Mouse (Mus musculus) embryo, embryonic 10.5 days (tissue): ENCODE results near the gene Tpst1.
A peak's percentile ranks its signal among the peaks of the same experiment; 100 is the strongest.

Source experiments
- DNase-seq: peaks from one replicate; pipeline ENCODE4 v3.0.0-alpha.2; 2015; ENCODE audit warnings: low spot score

Tpst1 gene

GRCm38 (mm10) chr5:130052955-130053354 is 20.2 kb upstream of the Tpst1 start:
- DNase-seq = no peak

- no peak for DNase-seq
Measured at GRCm38 (mm10) chr5:130055688-130056087, 17.4 kb upstream of the Tpst1 start.

GRCm38 (mm10) chr5:130056303-130056702 is 16.8 kb upstream of the Tpst1 start:
- no peak for DNase-seq

- DNase-seq = peak; percentile 16
Measured at GRCm38 (mm10) chr5:130059413-130060328, 13.5 kb upstream of the Tpst1 start.

GRCm38 (mm10) chr5:130060329-130060665 is 12.8 kb upstream of the Tpst1 start:
- DNase-seq = no peak

- no peak for DNase-seq
Measured at GRCm38 (mm10) chr5:130062096-130062495, 11.0 kb upstream of the Tpst1 start.

- no peak for DNase-seq
Measured at GRCm38 (mm10) chr5:130063760-130064159, 9.4 kb upstream of the Tpst1 start.

GRCm38 (mm10) chr5:130065579-130065978 is 7.5 kb upstream of the Tpst1 start:
- peak; percentile 20 for DNase-seq

- no peak for DNase-seq
Measured at GRCm38 (mm10) chr5:130067841-130068264, 5.3 kb upstream of the Tpst1 start.

- DNase-seq = no peak
Measured at GRCm38 (mm10) chr5:130074491-130074890, 1.4 kb downstream of the Tpst1 start.

- no peak for DNase-seq
Measured at GRCm38 (mm10) chr5:130076396-130076795, 3.3 kb downstream of the Tpst1 start.

- no peak for DNase-seq
Measured at GRCm38 (mm10) chr5:130078096-130078833, 5.1 kb downstream of the Tpst1 start.

GRCm38 (mm10) chr5:130078834-130079156 is 5.7 kb downstream of the Tpst1 start:
- DNase-seq = no peak

- peak; percentile 97 for DNase-seq
Measured at GRCm38 (mm10) chr5:130079202-130080050, 6.3 kb downstream of the Tpst1 start.

- peak; percentile 15 for DNase-seq
Measured at GRCm38 (mm10) chr5:130080051-130080681, 7.0 kb downstream of the Tpst1 start.

- DNase-seq = no peak
Measured at GRCm38 (mm10) chr5:130081181-130081881, 8.2 kb downstream of the Tpst1 start.

GRCm38 (mm10) chr5:130082431-130082830 is 9.3 kb downstream of the Tpst1 start:
- DNase-seq = no peak

- no peak for DNase-seq
Measured at GRCm38 (mm10) chr5:130084271-130084670, 11.1 kb downstream of the Tpst1 start.

- DNase-seq = no peak
Measured at GRCm38 (mm10) chr5:130088008-130088407, 14.9 kb downstream of the Tpst1 start.

- no peak for DNase-seq
Measured at GRCm38 (mm10) chr5:130088612-130089011, 15.5 kb downstream of the Tpst1 start.

GRCm38 (mm10) chr5:130089177-130089576 is 16.1 kb downstream of the Tpst1 start:
- no peak for DNase-seq
